Mouse (Mus musculus): ENCODE results near the gene Nr1i2. TPM values are rescaled to one million over a fixed set of nuclear protein-coding genes. Genes with fewer than 3 reads are reported as not detected.

Nr1i2 gene
- polyA plus RNA-seq, 1 experiment from 2014 or later = not detected

DNA sequence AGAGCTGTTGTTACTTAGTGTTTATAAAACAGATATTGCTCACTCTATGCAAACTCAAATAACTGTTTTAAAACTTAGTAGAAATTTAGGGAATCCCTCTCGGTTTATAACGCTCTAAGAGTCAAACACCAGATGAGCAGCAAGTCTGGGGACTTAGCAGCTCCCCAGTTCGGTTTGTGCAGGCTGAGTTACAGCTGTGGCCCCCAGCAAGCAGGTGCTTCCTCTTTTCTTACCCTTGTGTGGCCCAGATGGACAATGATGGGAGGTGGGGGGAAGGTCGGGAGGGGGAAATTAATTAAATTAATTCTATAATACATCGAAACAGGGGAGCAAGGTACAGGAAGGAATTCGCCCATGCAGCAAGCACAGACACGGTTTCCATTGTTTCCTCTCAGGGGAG is 13.0 kb upstream of the Nr1i2 start:
- no peaks in the 10 kb centered on the region for H3K27me3 ChIP-seq
- ATAC-seq (ENCODE audit: insufficient number of reproducible peaks, low FRiP score, low TSS enrichment, low read depth) = no peak
- no peak overlapping the region for H3K9ac ChIP-seq
- no peak overlapping the region for H3K4me2 ChIP-seq (replicated peaks)
- no peak overlapping the region for H3K27ac ChIP-seq (replicated peaks)
- H3K4me3 ChIP-seq (replicated peaks) = no peak overlapping the region
- peaks cover 14% of the 10 kb centered on the region; the same call in 1 of the 2 replicates for H3K4me1 ChIP-seq
- H3K9me3 ChIP-seq (replicated peaks) = no peaks in the 10 kb centered on the region
- WGBS = 44% methylated on average over 7 of the region's 7 CpGs
- no peaks in the 10 kb centered on the region for H3K36me3 ChIP-seq

DNA sequence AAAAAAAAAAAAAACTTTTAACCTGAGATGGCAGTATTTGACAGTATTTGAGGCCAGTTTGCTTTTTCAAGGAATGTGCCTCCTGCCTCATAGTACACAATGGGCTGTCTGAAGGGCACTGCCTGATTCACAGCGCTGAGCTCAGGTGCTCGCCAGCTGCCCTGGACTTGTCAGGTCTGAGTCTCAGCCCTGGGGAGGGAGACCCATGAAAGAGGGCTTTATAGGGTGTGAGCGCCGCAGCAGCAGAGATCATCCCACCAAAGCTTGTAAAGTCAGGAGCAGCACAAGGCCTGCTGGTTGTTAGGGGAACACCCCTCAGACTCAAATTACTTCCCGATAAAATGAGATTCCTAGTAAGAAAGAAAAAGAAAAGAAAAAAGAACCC is 12.6 kb upstream of the Nr1i2 start:
- H3K9ac ChIP-seq = no peak overlapping the region

DNA sequence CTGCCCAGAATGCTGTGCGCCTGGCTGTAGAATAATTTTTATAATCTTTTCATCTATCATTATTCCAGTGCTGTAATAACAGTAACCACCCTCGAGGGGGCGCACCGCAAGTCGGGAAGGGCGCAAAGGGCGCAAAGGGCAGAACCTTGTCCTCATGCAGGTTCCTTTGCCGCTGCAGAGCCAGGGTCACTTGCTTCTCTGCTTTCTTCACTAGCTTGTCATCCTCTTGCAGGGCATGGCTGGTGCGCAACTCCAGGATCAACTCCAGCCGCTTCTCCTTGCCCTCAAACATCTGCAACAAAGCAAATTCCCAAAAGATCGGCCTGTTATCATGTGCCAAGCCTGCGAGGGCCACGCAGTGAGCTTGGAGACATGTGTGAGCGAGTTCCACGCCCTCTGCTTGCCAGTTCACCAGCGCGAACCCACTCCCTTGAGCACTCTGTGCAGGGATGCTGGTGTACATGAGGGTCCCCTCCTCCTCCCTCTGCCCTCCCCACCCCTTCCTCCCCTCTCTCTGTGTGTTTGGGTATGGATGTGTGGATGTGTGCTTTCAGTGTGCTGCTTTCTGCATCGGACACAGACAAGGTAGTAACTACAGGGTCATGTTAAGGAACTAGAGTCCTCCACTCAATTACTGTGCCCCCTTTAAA is 12.1 kb upstream of the Nr1i2 start:
- no peaks in the 10 kb centered on the region for H3K27me3 ChIP-seq
- no peak overlapping the region for H3K4me3 ChIP-seq (replicated peaks)
- WGBS = 43% methylated on average over 18 of the region's 18 CpGs
- no peak; the same call in 1 of the 2 replicates for ATAC-seq (ENCODE audit: insufficient number of reproducible peaks, low FRiP score, low TSS enrichment, low read depth)
- no peaks in the 10 kb centered on the region for H3K9me3 ChIP-seq (replicated peaks)
- H3K9ac ChIP-seq = no peak overlapping the region
- peak overlapping the region; percentile 4; the same call in 1 of the 2 replicates for H3K4me2 ChIP-seq (replicated peaks)
- H3K27ac ChIP-seq (replicated peaks) = no peak overlapping the region
- peaks cover 14% of the 10 kb centered on the region; the same call in 1 of the 2 replicates for H3K4me1 ChIP-seq
- H3K36me3 ChIP-seq = no peaks in the 10 kb centered on the region

More for the DNA sequence above, 12.6 kb upstream of the Nr1i2 start:
- no peak for ATAC-seq (ENCODE audit: insufficient number of reproducible peaks, low FRiP score, low TSS enrichment, low read depth)
- Histone ChIP-seq H3K4me1 (peaks cover 14% of the 10 kb centered on the region; the same call in 1 of the 2 replicates), H3K27me3 (no peaks in the 10 kb centered on the region), H3K4me2 (replicated peaks) (no peak overlapping the region), H3K27ac (replicated peaks) (no peak overlapping the region), H3K9me3 (replicated peaks) (no peaks in the 10 kb centered on the region), H3K4me3 (replicated peaks) (no peak overlapping the region), H3K36me3 (no peaks in the 10 kb centered on the region)
- WGBS = 37% methylated on average over 5 of the region's 5 CpGs

DNA sequence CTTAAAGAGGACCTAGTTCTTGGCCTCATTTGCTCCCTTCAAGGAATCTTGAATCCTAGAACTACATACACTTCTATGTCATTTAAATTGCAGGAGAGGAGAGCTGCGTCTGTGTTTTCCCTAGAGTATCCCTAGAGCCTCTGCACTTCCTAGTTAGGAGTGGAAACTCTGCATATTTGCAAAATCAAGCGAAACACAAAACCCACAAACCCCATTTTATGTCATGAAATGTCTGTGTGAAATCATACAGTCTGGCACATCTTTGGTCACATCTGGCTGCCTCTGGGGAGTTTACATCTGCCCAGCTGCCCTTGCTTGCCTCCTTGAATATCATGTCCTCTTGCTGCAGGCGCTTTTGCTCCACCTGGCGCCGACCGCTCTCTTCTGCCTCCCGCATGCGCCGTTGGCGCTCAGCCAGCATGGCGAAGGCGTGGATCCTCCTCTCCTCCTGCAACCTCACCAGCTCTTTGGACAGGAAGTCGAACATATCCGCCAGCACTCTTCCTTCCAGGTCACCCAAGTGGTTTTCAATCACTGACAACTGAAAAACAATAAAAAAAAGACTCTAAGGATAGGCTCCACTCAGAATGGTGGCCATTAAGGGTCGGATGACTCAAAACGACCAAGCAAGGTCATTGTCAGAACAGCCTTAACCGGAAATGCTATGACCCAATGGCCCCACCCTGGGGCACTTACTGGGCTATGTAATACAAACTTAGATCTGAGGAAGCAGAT is 10.0 kb upstream of the Nr1i2 start:
- Histone ChIP-seq H3K27ac (replicated peaks) (no peak overlapping the region), H3K4me1 (peaks cover 14% of the 10 kb centered on the region; the same call in 1 of the 2 replicates), H3K9ac (no peak overlapping the region), H3K4me3 (replicated peaks) (no peak overlapping the region), H3K9me3 (replicated peaks) (no peaks in the 10 kb centered on the region), H3K36me3 (no peaks in the 10 kb centered on the region), H3K27me3 (no peaks in the 10 kb centered on the region), H3K4me2 (replicated peaks) (peak overlapping the region; percentile 29)
- WGBS = 52% methylated on average over 17 of the region's 17 CpGs
- no peak for ATAC-seq (ENCODE audit: insufficient number of reproducible peaks, low FRiP score, low TSS enrichment, low read depth)

DNA sequence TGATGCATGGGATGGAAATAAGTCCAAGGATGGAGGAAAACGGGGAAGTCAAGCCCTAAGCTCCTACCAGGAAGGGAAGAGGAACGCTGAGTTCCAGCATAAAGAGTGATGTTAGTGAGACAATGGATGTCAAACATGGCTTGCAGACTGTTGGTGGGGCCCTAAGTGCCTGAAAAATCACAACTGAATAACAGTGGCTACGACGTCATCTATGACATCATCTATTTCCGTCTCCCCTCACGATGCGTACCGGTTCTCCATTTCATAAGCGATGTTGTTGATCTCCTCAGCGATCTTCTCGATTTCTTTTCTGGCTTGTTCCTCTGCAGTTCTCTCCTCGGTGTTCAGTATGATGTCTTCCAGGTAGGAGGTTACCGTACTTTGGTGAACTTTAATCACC is 7.7 kb upstream of the Nr1i2 start:
- ATAC-seq (ENCODE audit: insufficient number of reproducible peaks, low FRiP score, low TSS enrichment, low read depth) = no peak
- H3K4me2 ChIP-seq (replicated peaks) = no peak overlapping the region
- H3K27me3 ChIP-seq = no peaks in the 10 kb centered on the region
- no peak overlapping the region for H3K9ac ChIP-seq
- 80% methylated on average over 13 of the region's 13 CpGs for WGBS
- H3K36me3 ChIP-seq = no peaks in the 10 kb centered on the region
- no peak overlapping the region for H3K27ac ChIP-seq (replicated peaks)
- H3K4me1 ChIP-seq = peaks cover 14% of the 10 kb centered on the region; the same call in 1 of the 2 replicates
- no peak overlapping the region for H3K4me3 ChIP-seq (replicated peaks)
- H3K9me3 ChIP-seq (replicated peaks) = no peaks in the 10 kb centered on the region

DNA sequence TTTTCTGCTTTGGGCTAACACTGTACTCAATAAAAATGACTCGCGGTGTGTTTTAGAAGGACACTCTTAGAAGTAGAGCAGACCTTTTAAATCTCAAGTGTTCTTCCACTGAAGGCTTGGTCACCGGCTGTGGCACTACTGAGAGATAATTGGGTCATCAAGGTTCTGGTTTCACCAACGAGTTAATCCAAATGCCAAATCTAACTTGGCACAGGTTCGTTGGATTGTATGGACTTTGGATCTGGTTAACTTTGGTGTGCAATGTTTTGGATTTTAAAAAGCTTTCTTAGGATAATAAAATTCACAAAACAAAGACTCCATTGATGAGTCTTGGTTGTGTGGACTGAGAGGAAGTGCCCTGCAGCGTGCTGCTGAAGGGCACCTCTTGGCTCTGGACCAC is 3.8 kb upstream of the Nr1i2 start:
- no peak overlapping the region for H3K4me3 ChIP-seq (replicated peaks)
- no peak overlapping the region for H3K9ac ChIP-seq
- 80% methylated on average over 6 of the region's 6 CpGs for WGBS
- no peaks in the 10 kb centered on the region for H3K4me1 ChIP-seq
- no peak overlapping the region for H3K4me2 ChIP-seq (replicated peaks)
- no peak overlapping the region for H3K27ac ChIP-seq (replicated peaks)
- H3K9me3 ChIP-seq (replicated peaks) = no peaks in the 10 kb centered on the region
- H3K36me3 ChIP-seq = no peaks in the 10 kb centered on the region
- ATAC-seq (ENCODE audit: insufficient number of reproducible peaks, low FRiP score, low TSS enrichment, low read depth) = no peak
- no peaks in the 10 kb centered on the region for H3K27me3 ChIP-seq

DNA sequence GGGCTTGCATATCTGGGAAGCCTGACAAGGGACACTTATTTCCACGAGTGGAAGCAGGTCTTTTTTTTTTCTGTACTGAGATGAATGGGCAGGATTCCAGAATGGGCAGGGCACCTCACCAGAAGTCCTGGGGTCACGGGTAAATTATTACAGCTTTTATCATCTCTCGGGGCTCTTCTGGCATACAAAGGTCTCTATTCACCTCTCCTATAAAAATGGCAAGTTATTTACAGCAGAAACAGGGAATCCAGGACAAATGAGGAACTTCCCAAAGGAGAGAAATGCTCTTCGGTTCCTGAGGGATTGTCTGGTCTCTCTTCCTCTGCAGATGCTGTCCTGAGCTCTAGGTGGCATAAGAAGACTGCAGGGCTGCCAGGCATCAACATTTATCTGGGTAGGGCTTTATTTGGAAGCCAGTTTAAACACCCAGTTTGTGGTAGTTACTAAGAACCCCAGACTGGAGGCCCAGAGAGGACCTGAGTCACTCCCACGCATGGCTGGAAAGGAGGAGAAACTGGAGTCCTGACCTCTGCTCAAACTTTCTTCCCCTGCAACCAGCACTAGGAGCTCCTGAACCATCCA is 816 bp upstream of the Nr1i2 start:
- ATAC-seq (ENCODE audit: insufficient number of reproducible peaks, low FRiP score, low TSS enrichment, low read depth) = no peak
- Histone ChIP-seq H3K4me2 (replicated peaks) (no peak overlapping the region), H3K9ac (no peak overlapping the region), H3K36me3 (no peaks in the 10 kb centered on the region), H3K4me1 (no peaks in the 10 kb centered on the region), H3K27me3 (no peaks in the 10 kb centered on the region), H3K27ac (replicated peaks) (no peak overlapping the region), H3K4me3 (replicated peaks) (no peak overlapping the region), H3K9me3 (replicated peaks) (no peaks in the 10 kb centered on the region)
- WGBS = 50% methylated on average over 5 of the region's 5 CpGs

DNA sequence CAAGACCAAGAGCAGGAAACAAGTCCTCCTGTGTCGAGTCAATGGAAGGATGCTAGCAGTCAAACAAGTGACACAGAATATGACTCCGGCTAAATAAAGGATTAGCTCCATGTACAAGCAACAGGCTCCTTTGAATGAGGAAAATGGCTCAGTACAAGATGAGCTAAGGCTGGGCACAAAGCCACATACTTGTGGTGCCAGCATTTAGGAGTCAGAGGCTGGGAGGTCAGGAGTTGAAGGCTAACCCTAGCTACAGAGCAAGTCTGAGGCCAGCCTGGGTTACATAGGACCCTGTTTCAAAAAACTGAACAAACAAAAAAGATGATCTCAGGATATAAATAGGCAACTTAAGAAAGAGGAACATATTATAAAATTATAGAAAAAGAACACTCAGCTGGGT is 4.5 kb downstream of the Nr1i2 start:
- H3K4me1 ChIP-seq = no peaks in the 10 kb centered on the region
- no peak overlapping the region for H3K9ac ChIP-seq
- H3K4me2 ChIP-seq (replicated peaks) = no peak overlapping the region
- 74% methylated on average over 2 of the region's 2 CpGs for WGBS
- H3K27me3 ChIP-seq = no peaks in the 10 kb centered on the region
- no peaks in the 10 kb centered on the region for H3K36me3 ChIP-seq
- no peak for ATAC-seq (ENCODE audit: insufficient number of reproducible peaks, low FRiP score, low TSS enrichment, low read depth)
- no peaks in the 10 kb centered on the region for H3K9me3 ChIP-seq (replicated peaks)
- no peak overlapping the region for H3K27ac ChIP-seq (replicated peaks)
- H3K4me3 ChIP-seq (replicated peaks) = no peak overlapping the region

DNA sequence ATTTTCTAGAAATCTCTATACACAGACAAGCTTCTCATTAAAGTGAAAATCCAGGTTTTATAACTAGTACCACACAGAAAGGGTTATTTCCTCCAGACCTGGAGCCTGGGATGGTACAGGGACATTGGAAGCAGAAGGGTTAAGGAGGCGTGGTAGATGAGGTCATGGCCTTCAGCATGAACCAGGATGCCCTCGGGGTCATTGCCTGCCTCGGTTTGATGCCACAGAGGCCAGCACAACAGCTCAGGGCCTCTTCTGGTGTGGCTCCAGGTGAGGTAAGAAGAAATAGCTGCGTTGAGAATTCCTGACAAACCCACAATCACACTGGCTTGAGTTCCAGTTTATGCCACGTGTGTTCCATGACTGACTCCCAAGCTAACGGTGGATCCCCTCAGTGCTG is 5.8 kb downstream of the Nr1i2 start:
- H3K9me3 ChIP-seq (replicated peaks) = no peaks in the 10 kb centered on the region
- no peaks in the 10 kb centered on the region for H3K27me3 ChIP-seq
- H3K9ac ChIP-seq = no peak overlapping the region
- no peak overlapping the region for H3K4me2 ChIP-seq (replicated peaks)
- no peaks in the 10 kb centered on the region for H3K4me1 ChIP-seq
- no peak overlapping the region for H3K4me3 ChIP-seq (replicated peaks)
- no peak overlapping the region for H3K27ac ChIP-seq (replicated peaks)
- no peaks in the 10 kb centered on the region for H3K36me3 ChIP-seq
- ATAC-seq (ENCODE audit: insufficient number of reproducible peaks, low FRiP score, low TSS enrichment, low read depth) = no peak
- 9% methylated on average over 6 of the region's 6 CpGs for WGBS

DNA sequence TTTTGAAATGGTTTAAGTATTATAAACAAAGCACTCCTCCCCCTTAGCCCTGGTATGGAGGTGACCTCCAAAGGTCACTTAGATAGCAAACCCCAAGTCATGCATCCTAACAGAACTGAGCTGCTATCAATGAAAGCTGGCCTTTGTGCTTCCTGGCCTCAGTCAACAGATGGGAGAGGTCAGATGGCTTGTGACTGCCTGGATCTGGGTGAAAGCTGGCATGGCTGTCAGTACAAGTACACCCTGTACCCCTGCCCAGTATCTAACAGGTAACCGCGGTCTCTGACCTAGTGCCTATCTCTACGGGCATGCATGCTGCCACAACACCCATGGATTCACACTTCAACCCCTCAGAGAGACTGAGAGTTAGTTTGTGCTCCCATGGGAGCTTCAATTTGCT is 6.9 kb downstream of the Nr1i2 start:
- no peaks in the 10 kb centered on the region for H3K36me3 ChIP-seq
- no peak for ATAC-seq (ENCODE audit: insufficient number of reproducible peaks, low FRiP score, low TSS enrichment, low read depth)
- H3K4me3 ChIP-seq (replicated peaks) = no peak overlapping the region
- H3K4me2 ChIP-seq (replicated peaks) = no peak overlapping the region
- H3K9me3 ChIP-seq (replicated peaks) = no peaks in the 10 kb centered on the region
- no peak overlapping the region for H3K9ac ChIP-seq
- H3K4me1 ChIP-seq = no peaks in the 10 kb centered on the region
- no peaks in the 10 kb centered on the region for H3K27me3 ChIP-seq
- no peak overlapping the region for H3K27ac ChIP-seq (replicated peaks)
- WGBS = 76% methylated on average over 3 of the region's 3 CpGs

DNA sequence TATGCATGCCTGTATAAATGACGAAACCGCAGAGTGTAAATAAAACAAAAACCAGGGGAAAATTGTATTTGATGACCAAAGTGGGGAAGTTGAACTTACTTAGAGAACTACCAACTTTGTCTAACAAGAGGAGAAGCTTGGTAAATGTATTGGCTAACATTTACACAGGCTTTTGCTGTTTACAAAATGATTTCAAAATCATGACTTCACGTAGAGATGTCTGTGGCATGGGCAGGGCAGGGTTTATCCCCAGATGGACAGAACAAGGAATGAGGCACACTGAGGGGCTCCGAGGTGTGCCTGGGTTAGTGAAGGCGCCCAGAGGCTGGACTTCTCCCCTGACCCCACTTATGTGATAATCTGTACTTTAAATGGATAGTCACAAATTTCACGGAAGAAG is 7.3 kb downstream of the Nr1i2 start:
- Histone ChIP-seq H3K27ac (replicated peaks) (no peak overlapping the region), H3K9ac (no peak overlapping the region), H3K4me3 (replicated peaks) (no peak overlapping the region), H3K4me2 (replicated peaks) (no peak overlapping the region), H3K9me3 (replicated peaks) (no peaks in the 10 kb centered on the region), H3K4me1 (no peaks in the 10 kb centered on the region), H3K36me3 (no peaks in the 10 kb centered on the region), H3K27me3 (no peaks in the 10 kb centered on the region)
- WGBS = 56% methylated on average over 6 of the region's 6 CpGs
- ATAC-seq (ENCODE audit: insufficient number of reproducible peaks, low FRiP score, low TSS enrichment, low read depth) = no peak
